25 mouse cellular contexts compared by ENCODE assay signal in the genomic region with DNA sequence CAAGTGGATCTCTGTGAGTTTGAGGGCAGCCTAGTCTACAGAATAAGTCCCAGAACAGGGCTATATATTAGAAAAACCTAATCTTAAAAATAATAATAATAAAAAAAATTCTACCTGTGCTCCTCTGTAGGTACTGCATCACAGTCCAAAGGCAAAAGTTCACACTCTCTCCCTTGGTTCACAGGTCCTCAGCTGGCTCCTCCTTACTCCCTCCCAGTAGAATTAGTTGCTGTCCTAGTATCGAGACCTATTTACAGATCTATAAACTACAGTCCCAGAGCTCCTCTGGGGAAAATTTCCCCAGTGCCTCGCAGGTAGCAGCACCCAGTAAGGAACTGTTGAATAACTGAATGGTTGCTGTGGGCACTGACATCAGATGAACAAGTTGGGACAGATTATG. TPM values are rescaled to one million over a fixed set of nuclear protein-coding genes. Genes with fewer than 3 reads are reported as not detected.
A peak's percentile ranks its signal among the peaks of the same experiment; 100 is the strongest.
DNase-seq lines count a peak whose midpoint lies in the region; ATAC-seq and TF ChIP-seq lines count a peak whose summit lies in the region.
"Had no signal": no experiment of that assay in that cellular context is flagged by ENCODE, and none has a peak within 500 bp of the region (broad histone marks: within the 10 kb centered on the region; RNA-seq: fewer than 3 reads in every experiment).

No protein-coding gene starts in this region.

- no peak overlapping the region for H3K4me2 ChIP-seq in midbrain, embryonic 11.5 days
- no peak overlapping the region for H3K4me2 ChIP-seq in midbrain, embryonic 15.5 days
- peak overlapping the region; percentile 13; the same call in 1 of the 2 replicates for H3K4me2 ChIP-seq in liver, embryonic 13.5 days
- H3K4me2 ChIP-seq in liver, postnatal 0 days (ENCODE audit: low read depth, low read length) = peak overlapping the region; percentile 48
- no peak overlapping the region for H3K4me2 ChIP-seq in forebrain, embryonic 12.5 days
- H3K4me2 ChIP-seq: forebrain, embryonic 15.5 days; hindbrain, embryonic 12.5 days had no signal

- no peaks in the 10 kb centered on the region for H3K36me3 ChIP-seq in midbrain, embryonic 11.5 days (ENCODE audit: control insufficient read depth, insufficient read depth, low read length)
- H3K36me3 ChIP-seq in midbrain, embryonic 15.5 days (replicated peaks) = no peaks in the 10 kb centered on the region
- no peaks in the 10 kb centered on the region for H3K36me3 ChIP-seq in liver, embryonic 13.5 days
- H3K36me3 ChIP-seq in liver, postnatal 0 days (replicated peaks; ENCODE audit: insufficient read depth, low read length) = no peaks in the 10 kb centered on the region
- no peaks in the 10 kb centered on the region for H3K36me3 ChIP-seq in forebrain, embryonic 12.5 days (replicated peaks)
- H3K36me3 ChIP-seq: embryonic facial prominence, embryonic 10.5 days; forebrain, embryonic 10.5 days; forebrain, embryonic 15.5 days; heart, embryonic 10.5 days; hindbrain, embryonic 12.5 days had no signal

- DNase-seq in midbrain, embryonic 11.5 days (ENCODE audit: low spot score, missing footprints) = peak; percentile 17
- DNase-seq in liver, embryonic 13.5 days = no peak
- no peak for DNase-seq in liver, postnatal 0 days
- DNase-seq in layer of hippocampus, adult 18-20 months (ENCODE audit: low spot score in 2 of 2) = no peak
- no peak for DNase-seq in layer of hippocampus, postnatal 14 days (ENCODE audit: low spot score in 2 of 2)
- DNase-seq: adrenal gland, adult 2 months; adrenal gland, postnatal 36 days; cerebellum, adult 2 months; cerebellum, postnatal 10 days; gastrocnemius, postnatal 10 days; heart, adult 18-20 months; heart, postnatal 10 days; heart, postnatal 4 days had no signal

- no peaks in the 10 kb centered on the region for H3K9me3 ChIP-seq in midbrain, embryonic 11.5 days (ENCODE audit: control insufficient read depth, low read length)
- H3K9me3 ChIP-seq in midbrain, embryonic 15.5 days = no peaks in the 10 kb centered on the region
- H3K9me3 ChIP-seq in liver, embryonic 13.5 days (replicated peaks) = no peaks in the 10 kb centered on the region
- no peaks in the 10 kb centered on the region for H3K9me3 ChIP-seq in liver, postnatal 0 days (ENCODE audit: low read length)
- H3K9me3 ChIP-seq in forebrain, embryonic 12.5 days = no peaks in the 10 kb centered on the region
- H3K9me3 ChIP-seq: embryonic facial prominence, embryonic 10.5 days; forebrain, embryonic 10.5 days; forebrain, embryonic 15.5 days; heart, embryonic 10.5 days; hindbrain, embryonic 12.5 days had no signal

- TF ChIP-seq CTCF in liver, postnatal 0 days (IDR thresholded peaks at IDR 0.05; ENCODE audit: low read depth) = no peak

- no peak for ATAC-seq in midbrain, embryonic 11.5 days (ENCODE audit: low FRiP score)
- ATAC-seq in midbrain, embryonic 15.5 days (replicated peaks) = no peak
- no peak for ATAC-seq in liver, embryonic 13.5 days (ENCODE audit: low read depth)
- peak; percentile 70 for ATAC-seq in liver, postnatal 0 days
- ATAC-seq in forebrain, embryonic 12.5 days (ENCODE audit: low FRiP score) = no peak
- ATAC-seq: forebrain, embryonic 15.5 days had no signal

- H3K9ac ChIP-seq in midbrain, embryonic 11.5 days (ENCODE audit: low read length) = no peak overlapping the region
- no peak overlapping the region for H3K9ac ChIP-seq in midbrain, embryonic 15.5 days
- no peak overlapping the region for H3K9ac ChIP-seq in liver, embryonic 13.5 days
- H3K9ac ChIP-seq in liver, postnatal 0 days (replicated peaks) = peak overlapping the region; percentile 28; the same call in 1 of the 2 replicates
- no peak overlapping the region for H3K9ac ChIP-seq in forebrain, embryonic 12.5 days
- H3K9ac ChIP-seq: forebrain, embryonic 15.5 days; hindbrain, embryonic 12.5 days had no signal

- 86% methylated on average over 2 of the region's 2 CpGs for WGBS in midbrain, embryonic 11.5 days
- WGBS in midbrain, embryonic 15.5 days = 82% methylated on average over 2 of the region's 2 CpGs
- WGBS in liver, embryonic 13.5 days (ENCODE audit: insufficient replicate concordance) = 51% methylated on average over 2 of the region's 2 CpGs
- 49% methylated on average over 2 of the region's 2 CpGs for WGBS in liver, postnatal 0 days (ENCODE audit: insufficient replicate concordance)
- 88% methylated on average over 2 of the region's 2 CpGs for WGBS in forebrain, embryonic 12.5 days

- H3K27me3 ChIP-seq in midbrain, embryonic 11.5 days (ENCODE audit: control insufficient read depth, insufficient read depth, low read length) = no peaks in the 10 kb centered on the region
- no peaks in the 10 kb centered on the region for H3K27me3 ChIP-seq in midbrain, embryonic 15.5 days (replicated peaks)
- no peaks in the 10 kb centered on the region for H3K27me3 ChIP-seq in liver, embryonic 13.5 days
- no peaks in the 10 kb centered on the region for H3K27me3 ChIP-seq in liver, postnatal 0 days (ENCODE audit: insufficient read depth, low read length)
- no peaks in the 10 kb centered on the region; the same call in 1 of the 2 replicates for H3K27me3 ChIP-seq in forebrain, embryonic 12.5 days
- H3K27me3 ChIP-seq: forebrain, embryonic 15.5 days; hindbrain, embryonic 12.5 days had no signal

- no peaks in the 10 kb centered on the region for H3K4me1 ChIP-seq in midbrain, embryonic 11.5 days (ENCODE audit: control insufficient read depth, insufficient read depth, low read length)
- H3K4me1 ChIP-seq in midbrain, embryonic 15.5 days = no peaks in the 10 kb centered on the region
- peaks cover 38% of the 10 kb centered on the region for H3K4me1 ChIP-seq in liver, embryonic 13.5 days (replicated peaks)
- peaks cover 27% of the 10 kb centered on the region for H3K4me1 ChIP-seq in liver, postnatal 0 days (ENCODE audit: insufficient read depth)
- no peaks in the 10 kb centered on the region for H3K4me1 ChIP-seq in forebrain, embryonic 12.5 days
- H3K4me1 ChIP-seq: embryonic facial prominence, embryonic 10.5 days; forebrain, embryonic 10.5 days; forebrain, embryonic 15.5 days; hindbrain, embryonic 12.5 days had no signal

- no peak overlapping the region for H3K27ac ChIP-seq in midbrain, embryonic 11.5 days (ENCODE audit: low read depth, low read length)
- no peak overlapping the region for H3K27ac ChIP-seq in midbrain, embryonic 15.5 days
- peak overlapping the region; percentile 67 for H3K27ac ChIP-seq in liver, embryonic 13.5 days
- peak overlapping the region; percentile 88 for H3K27ac ChIP-seq in liver, postnatal 0 days (ENCODE audit: low read depth)
- H3K27ac ChIP-seq in forebrain, embryonic 12.5 days = no peak overlapping the region
- H3K27ac ChIP-seq: embryonic facial prominence, embryonic 10.5 days; forebrain, embryonic 10.5 days; forebrain, embryonic 15.5 days; heart, embryonic 10.5 days; hindbrain, embryonic 12.5 days had no signal

- no peak overlapping the region for H3K4me3 ChIP-seq in midbrain, embryonic 11.5 days (ENCODE audit: low read depth, low read length)
- no peak overlapping the region for H3K4me3 ChIP-seq in midbrain, embryonic 15.5 days
- H3K4me3 ChIP-seq in liver, embryonic 13.5 days (replicated peaks) = no peak overlapping the region
- H3K4me3 ChIP-seq in liver, postnatal 0 days (ENCODE audit: low read depth, low read length) = no peak overlapping the region
- no peak overlapping the region for H3K4me3 ChIP-seq in forebrain, embryonic 12.5 days (replicated peaks)
- H3K4me3 ChIP-seq: embryonic facial prominence, embryonic 10.5 days; erythroblast, embryonic 14.5 days; forebrain, embryonic 10.5 days; forebrain, embryonic 15.5 days; heart, embryonic 10.5 days; hindbrain, embryonic 12.5 days had no signal

- no peak for TF ChIP-seq EP300 in liver, postnatal 0 days (IDR thresholded peaks at IDR 0.05; ENCODE audit: low read depth)

RNA-seq across cellular contexts. Expression of gene B2m, which starts 6.7 kb away (rescaled TPM):
- 124 and 131 TPM in 2 replicates for polyA plus RNA-seq in midbrain, embryonic 11.5 days (2014; fragmentation: Nextera tagmentation; extraction: Ambion mirVana)
- polyA plus RNA-seq in midbrain, embryonic 15.5 days (2015; fragmentation: Nextera tagmentation; extraction: Ambion mirVana) = 85.7 and 94.6 TPM in 2 replicates
- polyA plus RNA-seq in liver, embryonic 13.5 days (2015; fragmentation: Nextera tagmentation; extraction: Ambion mirVana) = 322 and 384 TPM in 2 replicates
- 1,317 and 1,377 TPM in 2 replicates for polyA plus RNA-seq in liver, postnatal 0 days (2015; fragmentation: Nextera tagmentation; extraction: Ambion mirVana)
- 80.0 and 89.6 TPM in 2 replicates for polyA plus RNA-seq in forebrain, embryonic 12.5 days (2016; fragmentation: Nextera tagmentation; extraction: Ambion mirVana)
- total RNA-seq in layer of hippocampus, adult 18-20 months (2021) = 100 to 1,000 TPM; 114 to 128 TPM
- 10 to 100 TPM; 70.8 to 93.3 TPM for total RNA-seq in layer of hippocampus, postnatal 14 days (2021)

RNA-seq across cellular contexts. Expression of gene Trim69, which starts 19.7 kb away (rescaled TPM):
- not detected in 2 replicates for polyA plus RNA-seq in midbrain, embryonic 11.5 days (2014; fragmentation: Nextera tagmentation; extraction: Ambion mirVana)
- not detected in 2 replicates for polyA plus RNA-seq in midbrain, embryonic 15.5 days (2015; fragmentation: Nextera tagmentation; extraction: Ambion mirVana)
- not detected in 2 replicates for polyA plus RNA-seq in liver, embryonic 13.5 days (2015; fragmentation: Nextera tagmentation; extraction: Ambion mirVana)
- not detected in 2 replicates for polyA plus RNA-seq in liver, postnatal 0 days (2015; fragmentation: Nextera tagmentation; extraction: Ambion mirVana)
- not detected in 2 replicates for polyA plus RNA-seq in forebrain, embryonic 12.5 days (2016; fragmentation: Nextera tagmentation; extraction: Ambion mirVana)
- not detected for total RNA-seq in layer of hippocampus, adult 18-20 months (2021)
- not detected for total RNA-seq in layer of hippocampus, postnatal 14 days (2021)
- total RNA-seq: adrenal gland, adult 2 months; ES-E14; gastrocnemius, postnatal 10 days; gastrocnemius, postnatal 4 days; heart, adult 18-20 months; heart, postnatal 10 days; heart, postnatal 4 days had no signal
- polyA plus RNA-seq: adrenal gland, adult 2 months; cerebellum, adult 2 months; embryonic facial prominence, embryonic 10.5 days; erythroblast, embryonic 14.5 days; forebrain, embryonic 10.5 days; forebrain, embryonic 15.5 days; hindbrain, embryonic 12.5 days had no signal

RNA-seq across cellular contexts. Expression of gene Spg11, which starts 22.6 kb away (rescaled TPM):
- 11.1 and 11.9 TPM in 2 replicates for polyA plus RNA-seq in midbrain, embryonic 11.5 days (2014; fragmentation: Nextera tagmentation; extraction: Ambion mirVana)
- polyA plus RNA-seq in midbrain, embryonic 15.5 days (2015; fragmentation: Nextera tagmentation; extraction: Ambion mirVana) = 8.2 and 8.3 TPM in 2 replicates
- 3.5 and 3.6 TPM in 2 replicates for polyA plus RNA-seq in liver, embryonic 13.5 days (2015; fragmentation: Nextera tagmentation; extraction: Ambion mirVana)
- 1.6 and 2.2 TPM in 2 replicates for polyA plus RNA-seq in liver, postnatal 0 days (2015; fragmentation: Nextera tagmentation; extraction: Ambion mirVana)
- 15.3 and 16.9 TPM in 2 replicates for polyA plus RNA-seq in forebrain, embryonic 12.5 days (2016; fragmentation: Nextera tagmentation; extraction: Ambion mirVana)
- total RNA-seq in layer of hippocampus, adult 18-20 months (2021) = 10 to 100 TPM; 14.3 to 14.7 TPM
- 10 to 100 TPM; 17.3 to 19.7 TPM for total RNA-seq in layer of hippocampus, postnatal 14 days (2021)

RNA-seq across cellular contexts. Expression of gene Patl2, which starts 45.2 kb away (rescaled TPM):
- not detected in 2 replicates for polyA plus RNA-seq in midbrain, embryonic 11.5 days (2014; fragmentation: Nextera tagmentation; extraction: Ambion mirVana)
- polyA plus RNA-seq in midbrain, embryonic 15.5 days (2015; fragmentation: Nextera tagmentation; extraction: Ambion mirVana) = not detected in 2 replicates
- 0.06 TPM in 2 replicates for polyA plus RNA-seq in liver, embryonic 13.5 days (2015; fragmentation: Nextera tagmentation; extraction: Ambion mirVana)
- polyA plus RNA-seq in liver, postnatal 0 days (2015; fragmentation: Nextera tagmentation; extraction: Ambion mirVana) = 0.14 and 0.18 TPM in 2 replicates
- polyA plus RNA-seq in forebrain, embryonic 12.5 days (2016; fragmentation: Nextera tagmentation; extraction: Ambion mirVana) = not detected in 2 replicates
- not detected for total RNA-seq in layer of hippocampus, adult 18-20 months (2021)
- under 1 TPM in 1 of 2 experiments, not detected in 1; 0.26 TPM for total RNA-seq in layer of hippocampus, postnatal 14 days (2021)
- total RNA-seq: adrenal gland, adult 2 months; adrenal gland, postnatal 36 days; gastrocnemius, postnatal 10 days; gastrocnemius, postnatal 4 days; heart, adult 18-20 months; heart, postnatal 10 days; heart, postnatal 4 days had no signal
- polyA plus RNA-seq: adrenal gland, adult 2 months; embryonic facial prominence, embryonic 14.5 days; erythroblast, embryonic 14.5 days; forebrain, embryonic 10.5 days; forebrain, embryonic 15.5 days; heart, embryonic 14.5 days; hindbrain, embryonic 12.5 days had no signal

RNA-seq across cellular contexts. Expression of gene Terb2, which starts 45.3 kb away (rescaled TPM):
- polyA plus RNA-seq in midbrain, embryonic 11.5 days (2014; fragmentation: Nextera tagmentation; extraction: Ambion mirVana) = not detected in 2 replicates
- polyA plus RNA-seq in midbrain, embryonic 15.5 days (2015; fragmentation: Nextera tagmentation; extraction: Ambion mirVana) = not detected in 2 replicates
- not detected in 2 replicates for polyA plus RNA-seq in liver, embryonic 13.5 days (2015; fragmentation: Nextera tagmentation; extraction: Ambion mirVana)
- not detected in 2 replicates for polyA plus RNA-seq in liver, postnatal 0 days (2015; fragmentation: Nextera tagmentation; extraction: Ambion mirVana)
- polyA plus RNA-seq in forebrain, embryonic 12.5 days (2016; fragmentation: Nextera tagmentation; extraction: Ambion mirVana) = not detected in 2 replicates
- not detected for total RNA-seq in layer of hippocampus, adult 18-20 months (2021)
- total RNA-seq in layer of hippocampus, postnatal 14 days (2021) = not detected
- total RNA-seq: adrenal gland, adult 2 months; adrenal gland, postnatal 36 days; gastrocnemius, postnatal 10 days; gastrocnemius, postnatal 4 days; heart, adult 18-20 months; heart, postnatal 10 days; heart, postnatal 4 days had no signal
- polyA plus RNA-seq: adrenal gland, adult 2 months; cerebellum, adult 2 months; embryonic facial prominence, embryonic 10.5 days; embryonic facial prominence, embryonic 14.5 days; erythroblast, embryonic 14.5 days; forebrain, embryonic 10.5 days; forebrain, embryonic 15.5 days; heart, embryonic 10.5 days; heart, embryonic 14.5 days; hindbrain, embryonic 12.5 days had no signal

Comparison
In these comparisons a context has a peak if more than half of its experiments do, and no peak if none do; other contexts are left out.
1. H3K27ac ChIP-seq: peak in liver, embryonic 13.5 days (single experiment) and liver, postnatal 0 days (single experiment); none in midbrain, embryonic 11.5 days (single experiment), midbrain, embryonic 15.5 days (single experiment) and forebrain, embryonic 12.5 days (single experiment).
2. H3K4me2 ChIP-seq: peak in liver, embryonic 13.5 days (single experiment) and liver, postnatal 0 days (single experiment); none in midbrain, embryonic 11.5 days (single experiment), midbrain, embryonic 15.5 days (single experiment) and forebrain, embryonic 12.5 days (single experiment).